17 mouse cellular contexts compared by ENCODE assay signal in genomic region chr13:18914774-18915173, GRCm38 (mm10).
DNase-seq lines count a peak whose midpoint lies in the region; ATAC-seq lines count a peak whose summit lies in the region.
"Had no signal": no experiment of that assay in that cellular context is flagged by ENCODE, and none has a peak within 500 bp of the region (broad histone marks: within the 10 kb centered on the region; RNA-seq: fewer than 3 reads in every experiment).

No protein-coding gene starts in this region.

- DNase-seq in frontal cortex, postnatal 36 days (ENCODE audit: low spot score in 2 of 2) = no peak
- peak; percentile 45 for DNase-seq in brain, adult 2 months (ENCODE audit: low read depth, low spot score)
- DNase-seq in telencephalon, adult 2 months (ENCODE audit: low read depth, low spot score) = peak; percentile 41
- DNase-seq in urinary bladder, postnatal 25 days (ENCODE audit: low spot score) = no peak
- DNase-seq: adrenal gland, adult 8-10 months; adrenal gland, postnatal 14 days; adrenal gland, postnatal 36 days; cerebellum, adult 11 months; cerebellum, adult 18-20 months; cerebellum, adult 8-10 months; cerebellum, adult 9-11 months; cerebellum, postnatal 14 days; cerebellum, postnatal 36 days; embryo, embryonic 11 days had no signal

- peak; percentile 96 for ATAC-seq in frontal cortex, adult (ENCODE audit: low TSS enrichment)
- ATAC-seq: activated CD4-positive, CD25-positive, alpha-beta regulatory T cell, adult 4 months; forebrain, embryonic 15.5 days had no signal

Comparison
In these comparisons a context has a peak if more than half of its experiments do, and no peak if none do; other contexts are left out.
1. DNase-seq: peak in brain, adult 2 months (single experiment) and telencephalon, adult 2 months (single experiment); none in frontal cortex, postnatal 36 days (0 of 2) and urinary bladder, postnatal 25 days (single experiment).